Mouse (Mus musculus): ENCODE measurements around the gene Dnajb2. TPM values are rescaled to one million over a fixed set of nuclear protein-coding genes. Genes with fewer than 3 reads are reported as not detected.

The Dnajb2 gene
- total and polyA plus RNA-seq, 3 experiments = 6.8 to 15.2 (median 13.8) TPM

DNA sequence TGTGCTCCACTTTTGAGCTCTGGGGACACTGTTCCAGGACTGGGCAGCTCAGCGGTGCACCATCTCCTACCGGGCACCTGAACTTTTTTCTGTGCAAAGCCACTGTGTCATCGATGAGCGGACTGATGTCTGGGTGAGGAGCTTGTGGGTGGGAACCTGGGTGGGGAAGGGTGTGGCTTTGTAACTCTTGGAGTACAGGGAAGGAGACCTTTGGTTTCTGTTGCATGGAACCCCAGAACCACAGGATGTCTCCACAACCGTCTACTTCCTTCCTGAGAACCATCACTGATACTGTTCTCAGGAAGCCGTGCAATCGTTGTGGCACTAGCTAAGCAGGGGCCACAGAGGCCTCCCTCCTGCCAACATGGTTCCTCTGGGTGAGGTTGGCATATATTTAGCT is 23.1 kb upstream of the Dnajb2 start:
- in situ Hi-C loops (cut with MboI; ENCODE audit: low pct_ligation_motif_present, low pct_unique_long_range_greater_than_20kb, low sequenced_read_pairs) = no loop called here
- H3K4me3 ChIP-seq (replicated peaks in 1 of 3; ENCODE audit: low read depth in 2 of 3, low read length in 2 of 3, poor library complexity in 1 of 3) = no peak overlapping the region
- peaks cover 24 to 79% of the 10 kb centered on the region in 2 experiments for H3K4me1 ChIP-seq (ENCODE audit: control insufficient read depth in 1 of 2, insufficient read depth in 2 of 2)
- H3K9ac ChIP-seq (ENCODE audit: insufficient read depth, low read depth) = no peak overlapping the region
- no peak overlapping the region for H3K27ac ChIP-seq (ENCODE audit: insufficient read depth, low read depth)
- H3K36me3 ChIP-seq (replicated peaks in 1 of 2; ENCODE audit: control insufficient read depth in 1 of 2, insufficient read depth in 1 of 2, low read length in 1 of 2) = peaks cover 47 to 61% of the 10 kb centered on the region in 2 experiments
- H3K9me3 ChIP-seq (replicated peaks; ENCODE audit: low read length) = no peaks in the 10 kb centered on the region
- H3K79me2 ChIP-seq (replicated peaks; ENCODE audit: control insufficient read depth, extremely low read depth, insufficient read depth, poor library complexity, severe bottlenecking) = peaks cover 39% of the 10 kb centered on the region
- TF ChIP-seq JUND (conservative IDR thresholded peaks at IDR 0.05; ENCODE audit: low read depth, low read length) (no peak), ETS1 (conservative IDR thresholded peaks at IDR 0.05; ENCODE audit: low read depth, low read length) (no peak), ELF1 (IDR thresholded peaks at IDR 0.05; ENCODE audit: low read depth, low read length) (no peak), GABPA (IDR thresholded peaks at IDR 0.05; ENCODE audit: insufficient replicate concordance, low read depth, low read length) (no peak), POLR2A (IDR thresholded peaks at IDR 0.05; ENCODE audit: low read depth, low read length) (no peak), ZMIZ1 (IDR thresholded peaks at IDR 0.05; ENCODE audit: low read depth, low read length) (no peak), ZC3H11A (IDR thresholded peaks at IDR 0.05; ENCODE audit: low read depth, low read length) (no peak), CHD1 (IDR thresholded peaks at IDR 0.05; ENCODE audit: low read depth, low read length) (no peak)
- no peak for DNase-seq (ENCODE audit: extremely low read depth)
- no peaks in the 10 kb centered on the region for H3K27me3 ChIP-seq (replicated peaks)
- dilution Hi-C loops (cut with MboI; ENCODE audit: extremely low pct_ligation_motif_present, extremely low pct_unique_long_range_greater_than_20kb, low sequenced_read_pairs) = no loop called here
- H3K4me2 ChIP-seq (ENCODE audit: insufficient read depth, low read depth, poor library complexity, severe bottlenecking) = no peak overlapping the region

DNA sequence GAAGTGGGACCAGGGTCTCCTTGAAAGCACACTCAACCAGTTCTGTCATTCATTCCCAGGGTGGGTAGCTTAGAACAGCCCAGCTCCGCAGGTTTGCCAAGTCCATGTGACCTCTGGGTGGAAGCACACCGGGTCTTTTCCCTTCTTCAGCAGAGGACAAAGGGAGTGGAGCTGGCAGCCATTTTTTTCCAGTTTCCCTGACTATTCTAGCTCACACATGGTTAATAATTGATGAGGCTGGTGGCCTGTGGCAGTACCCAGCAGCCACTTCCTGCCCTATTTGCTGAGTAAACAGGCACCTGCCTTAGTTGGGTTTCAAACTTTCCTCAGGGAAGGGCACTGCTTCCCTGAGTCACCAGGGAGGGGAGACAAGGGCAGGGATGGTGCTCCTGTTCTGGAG is 21.8 kb upstream of the Dnajb2 start:
- Histone ChIP-seq H3K36me3 (replicated peaks in 1 of 2; ENCODE audit: control insufficient read depth in 1 of 2, insufficient read depth in 1 of 2, low read length in 1 of 2) (peaks cover 47 to 61% of the 10 kb centered on the region in 2 experiments), H3K79me2 (replicated peaks; ENCODE audit: control insufficient read depth, extremely low read depth, insufficient read depth, poor library complexity, severe bottlenecking) (peaks cover 48% of the 10 kb centered on the region), H3K27ac (ENCODE audit: insufficient read depth, low read depth) (no peak overlapping the region), H3K9ac (ENCODE audit: insufficient read depth, low read depth) (no peak overlapping the region), H3K9me3 (replicated peaks; ENCODE audit: low read length) (no peaks in the 10 kb centered on the region), H3K27me3 (replicated peaks) (no peaks in the 10 kb centered on the region), H3K4me1 (ENCODE audit: control insufficient read depth in 1 of 2, insufficient read depth in 2 of 2) (peaks cover 24 to 78% of the 10 kb centered on the region in 2 experiments), H3K4me3 (replicated peaks in 1 of 3; ENCODE audit: low read depth in 2 of 3, low read length in 2 of 3, poor library complexity in 1 of 3) (no peak overlapping the region), H3K4me2 (ENCODE audit: insufficient read depth, low read depth, poor library complexity, severe bottlenecking) (no peak overlapping the region)
- dilution Hi-C loops (cut with MboI; ENCODE audit: extremely low pct_ligation_motif_present, extremely low pct_unique_long_range_greater_than_20kb, low sequenced_read_pairs) = no loop called here
- DNase-seq (ENCODE audit: extremely low read depth) = no peak
- TF ChIP-seq POLR2AphosphoS2 (IDR thresholded peaks at IDR 0.05; ENCODE audit: low read depth, low read length) (0 out of 2 replicates have a peak, but pooled peaks have one; percentile 22), RCOR1 (conservative IDR thresholded peaks at IDR 0.05; ENCODE audit: low read depth, low read length) (no peak)
- in situ Hi-C loops (cut with MboI; ENCODE audit: low pct_ligation_motif_present, low pct_unique_long_range_greater_than_20kb, low sequenced_read_pairs) = no loop called here

DNA sequence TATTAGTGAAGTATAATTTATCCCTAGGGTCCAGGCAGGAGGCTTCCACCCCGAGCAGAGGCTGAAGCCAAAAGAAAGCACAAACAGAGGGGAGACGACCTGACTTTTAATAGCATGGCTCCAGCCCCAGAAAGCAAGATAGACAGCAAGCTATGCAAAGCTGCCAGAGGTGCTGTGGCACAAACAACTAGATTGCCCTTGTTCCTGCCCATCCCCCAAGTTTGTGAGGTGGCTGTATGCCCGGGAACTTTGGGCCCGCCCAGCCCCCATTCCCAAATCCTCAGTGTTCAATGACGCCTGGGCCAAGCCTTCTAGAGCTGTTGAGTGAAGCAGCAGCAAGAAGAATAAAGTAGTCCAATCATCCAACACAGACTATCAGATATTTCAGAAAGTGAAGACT is 21.3 kb upstream of the Dnajb2 start:
- Histone ChIP-seq H3K4me2 (ENCODE audit: insufficient read depth, low read depth, poor library complexity, severe bottlenecking) (no peak overlapping the region), H3K27me3 (replicated peaks) (no peaks in the 10 kb centered on the region), H3K27ac (ENCODE audit: insufficient read depth, low read depth) (no peak overlapping the region), H3K9ac (ENCODE audit: insufficient read depth, low read depth) (no peak overlapping the region), H3K79me2 (replicated peaks; ENCODE audit: control insufficient read depth, extremely low read depth, insufficient read depth, poor library complexity, severe bottlenecking) (peaks cover 48% of the 10 kb centered on the region), H3K4me1 (ENCODE audit: control insufficient read depth in 1 of 2, insufficient read depth in 2 of 2) (peaks cover 24 to 75% of the 10 kb centered on the region in 2 experiments), H3K9me3 (replicated peaks; ENCODE audit: low read length) (peaks cover 2% of the 10 kb centered on the region), H3K4me3 (replicated peaks in 1 of 3; ENCODE audit: low read depth in 2 of 3, low read length in 2 of 3, poor library complexity in 1 of 3) (no peak overlapping the region), H3K36me3 (replicated peaks in 1 of 2; ENCODE audit: control insufficient read depth in 1 of 2, insufficient read depth in 1 of 2, low read length in 1 of 2) (peaks cover 47 to 61% of the 10 kb centered on the region in 2 experiments)
- in situ Hi-C loops (cut with MboI; ENCODE audit: low pct_ligation_motif_present, low pct_unique_long_range_greater_than_20kb, low sequenced_read_pairs) (no loop called here), dilution Hi-C loops (cut with MboI; ENCODE audit: extremely low pct_ligation_motif_present, extremely low pct_unique_long_range_greater_than_20kb, low sequenced_read_pairs) (no loop called here)
- DNase-seq (ENCODE audit: extremely low read depth) = no peak
- TF ChIP-seq MAX (IDR thresholded peaks at IDR 0.05; ENCODE audit: low read length) = no peak
- no peak for TF ChIP-seq MYC (IDR thresholded peaks at IDR 0.05; ENCODE audit: low read depth, low read length)
- TF ChIP-seq EP300 (IDR thresholded peaks at IDR 0.05; ENCODE audit: low read length) = no peak
- TF ChIP-seq CHD2 (IDR thresholded peaks at IDR 0.05; ENCODE audit: low read length) = peak; percentile 32; the same call in 1 of the 2 replicates
- TF ChIP-seq E2F4 (IDR thresholded peaks at IDR 0.05; ENCODE audit: insufficient replicate concordance, low read depth, low read length) = no peak
- no peak for TF ChIP-seq ZKSCAN1 (IDR thresholded peaks at IDR 0.05; ENCODE audit: borderline replicate concordance, low read depth, low read length)
- no peak for TF ChIP-seq CHD1 (IDR thresholded peaks at IDR 0.05; ENCODE audit: low read depth, low read length)

All from CH12.LX (cell line).